Mouse (Mus musculus) adrenal gland (tissue): ENCODE results near the gene Jup.

Experiments used
- intact Hi-C: fragments of 180-260 bp; cut with DNase I; formaldehyde crosslinking; loops from one replicate; pipeline ENCODE4 v1.15.1; 2025

The Jup gene

DNA sequence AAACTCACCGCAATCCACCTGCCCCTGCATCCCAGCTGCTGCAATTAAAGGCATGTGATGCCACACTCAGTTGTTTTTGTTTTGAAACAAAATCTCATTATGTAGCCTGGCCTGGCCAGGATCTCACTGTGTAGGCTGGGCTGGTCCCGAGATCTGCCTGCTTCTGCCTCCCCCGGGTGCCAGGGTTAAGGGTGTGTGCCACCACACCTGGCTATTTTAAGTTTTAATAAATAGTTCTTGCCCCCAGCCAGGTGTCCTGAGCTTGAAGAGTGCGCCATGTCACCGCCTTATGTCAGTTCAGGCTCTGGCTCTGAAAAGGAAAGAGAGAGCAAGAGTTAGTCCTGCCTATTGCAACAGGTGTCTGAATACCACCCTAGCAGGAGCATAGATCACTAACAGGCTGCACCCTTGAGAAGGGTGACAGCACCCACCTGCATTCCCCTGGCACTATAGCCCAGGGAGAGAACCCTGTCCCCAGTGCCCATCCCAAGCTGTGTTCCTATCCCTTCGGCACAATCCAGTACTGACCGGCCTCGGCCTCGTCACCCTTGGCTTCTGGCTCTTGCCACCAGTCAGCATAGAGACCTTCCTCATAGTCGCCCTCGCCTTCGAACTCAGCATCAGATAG, 11.4 kb upstream of the Jup start:
- intact Hi-C loops: loop anchor here (2.0 kb wide), 1 partner anchor 46 kb away; no protein-coding TSS in a partner anchor

DNA sequence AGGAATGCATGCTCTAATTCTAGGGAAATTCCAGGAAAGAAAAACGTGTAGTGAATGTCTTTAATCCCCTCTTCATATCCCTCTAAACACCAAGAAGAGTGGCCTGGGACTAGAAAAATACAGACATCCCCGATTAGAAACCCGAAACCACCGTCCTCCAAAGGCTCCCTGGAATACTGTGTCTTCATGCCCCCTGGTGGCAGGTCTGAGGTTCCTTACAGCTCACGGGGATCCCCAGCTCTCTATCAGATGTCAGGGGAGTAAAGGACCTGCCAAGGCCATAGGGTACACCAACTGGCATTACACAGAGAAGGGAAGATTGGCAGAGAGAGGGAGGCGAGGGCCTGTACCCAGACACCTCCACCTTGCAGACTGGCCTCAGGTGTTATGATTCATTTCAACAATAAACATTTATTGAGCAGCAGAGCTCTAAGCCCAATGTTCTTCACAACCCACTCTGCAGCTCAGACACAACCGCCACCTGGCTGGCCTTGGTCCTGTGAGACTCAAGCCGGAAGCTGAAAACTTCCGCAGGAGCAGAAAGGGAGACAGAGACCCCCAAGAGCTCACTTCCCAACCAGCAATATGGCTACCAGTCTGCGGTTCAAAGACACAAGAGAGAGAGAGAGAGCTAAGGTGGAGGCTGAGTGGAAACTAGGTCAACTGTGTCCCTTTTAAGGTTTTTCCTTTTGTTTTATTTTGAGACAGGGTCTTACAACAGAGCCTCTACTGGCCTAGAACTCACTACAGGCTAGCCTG, 10.7 kb upstream of the Jup start:
- intact Hi-C loops: loop anchor here (2.0 kb wide), 1 partner anchor 45 kb away; no protein-coding TSS in a partner anchor

DNA sequence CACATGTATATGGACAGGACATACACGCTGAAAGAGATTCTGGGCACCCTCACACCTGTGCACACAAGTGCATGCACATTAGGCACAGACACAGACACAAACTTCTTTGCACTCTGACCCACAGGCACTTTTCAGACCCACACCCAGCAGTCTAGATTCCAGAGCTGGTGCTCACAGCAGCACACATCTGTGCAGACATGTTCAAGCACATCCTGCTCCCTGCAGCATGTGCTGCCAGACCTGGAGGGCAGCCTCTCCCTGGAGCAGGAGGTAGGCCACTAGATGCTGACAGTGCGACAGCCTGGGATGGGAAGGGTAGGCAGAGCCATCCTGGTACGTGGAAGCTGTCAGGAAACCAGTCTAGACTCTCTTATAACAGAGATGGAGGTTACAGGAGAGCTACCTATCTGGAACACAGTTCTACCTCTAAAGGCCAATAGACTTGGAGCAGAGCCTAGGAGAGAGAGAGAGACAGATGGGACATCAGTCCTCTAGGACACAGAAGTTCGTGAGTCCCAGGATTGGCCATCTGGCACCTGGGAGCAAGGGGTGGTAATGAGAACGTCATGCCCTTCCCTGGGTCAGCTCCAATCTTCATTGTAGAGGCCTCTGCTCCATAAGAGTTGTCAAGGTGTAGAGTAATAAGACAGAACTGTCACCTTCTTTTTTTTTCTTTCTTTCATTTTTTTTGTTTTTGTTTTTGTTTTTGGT, 9.6 kb upstream of the Jup start:
- intact Hi-C loops: no loop called here

DNA sequence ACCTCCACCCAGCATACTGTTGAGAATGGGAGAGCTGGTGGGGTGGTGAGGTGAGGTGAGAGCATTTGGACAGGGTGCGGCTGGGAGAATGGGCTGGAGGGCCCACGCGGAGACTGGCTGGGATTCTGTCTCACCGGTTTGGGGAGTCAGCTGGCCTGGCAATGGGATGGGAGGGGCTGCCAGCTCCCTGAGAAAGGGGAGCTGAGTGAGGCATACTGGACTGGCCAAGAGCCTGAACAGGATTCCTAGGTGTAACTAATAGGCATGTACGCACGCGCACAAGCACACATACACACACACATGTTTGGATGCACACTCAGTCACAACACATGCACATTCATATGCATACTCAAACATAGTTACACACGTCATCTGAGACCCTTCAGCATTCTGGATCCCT, 8.7 kb upstream of the Jup start:
- intact Hi-C loops: no loop called here

DNA sequence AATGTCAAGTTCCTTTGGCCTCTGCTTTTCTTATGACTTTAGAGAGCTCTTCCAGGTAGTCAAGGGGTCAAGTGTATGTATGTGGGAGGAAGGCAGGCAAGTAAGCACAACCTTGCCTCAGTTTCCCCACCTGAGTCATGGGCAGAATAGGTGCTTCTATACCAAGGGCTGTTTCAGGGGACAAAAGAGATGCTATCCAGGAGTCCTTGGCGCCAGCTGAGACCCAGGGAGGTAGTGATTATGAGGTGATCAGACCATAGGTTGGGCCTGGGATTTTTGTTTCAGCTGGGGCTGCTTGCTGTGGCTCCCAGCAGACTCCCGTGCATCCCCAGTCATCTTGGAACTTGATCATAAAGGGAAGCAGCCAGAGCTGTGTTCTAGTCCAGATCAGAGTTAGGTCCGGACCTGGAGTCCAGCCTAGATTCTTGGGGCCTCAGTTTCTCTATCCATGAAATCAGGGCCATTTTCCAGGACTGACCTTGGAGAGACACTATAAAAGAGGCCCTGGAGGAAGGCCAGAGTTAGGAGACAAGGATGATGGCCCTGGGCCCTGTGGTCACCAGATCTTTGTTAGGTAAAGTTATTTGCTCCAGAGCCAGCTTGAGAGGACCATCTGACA, 7.0 kb upstream of the Jup start:
- intact Hi-C loops: no loop called here

DNA sequence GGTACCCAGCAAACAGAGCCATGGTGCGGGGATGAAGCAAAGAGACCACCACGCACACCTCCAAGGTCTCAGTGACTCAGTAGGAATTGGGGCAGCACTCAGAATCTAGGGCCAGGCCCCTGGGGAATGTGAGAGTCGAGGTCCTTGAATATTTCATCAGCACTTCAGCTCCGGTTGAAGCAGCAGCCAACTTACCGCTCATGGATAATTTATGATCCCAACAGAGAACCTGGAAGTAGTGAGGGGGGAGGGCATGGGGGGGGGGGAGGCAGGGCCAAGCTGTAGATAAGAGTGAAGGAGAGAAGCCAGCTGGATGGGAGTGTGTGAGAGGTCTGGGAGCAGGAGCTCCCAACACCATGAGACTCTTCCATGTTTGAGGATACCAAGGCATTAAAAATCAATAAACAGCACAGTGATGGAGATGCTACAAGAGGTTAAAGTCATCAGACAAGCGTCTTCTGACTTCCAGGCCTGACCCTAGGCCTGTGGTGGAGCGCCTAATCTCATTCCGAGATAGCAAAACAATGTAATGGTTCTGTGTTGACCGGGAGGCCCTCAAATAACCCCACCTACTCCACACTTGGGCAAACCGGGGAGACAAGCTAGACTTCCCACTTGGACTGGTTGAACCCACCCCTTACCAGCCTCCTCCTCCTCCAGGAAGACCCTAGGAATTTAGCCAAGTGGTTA, 6.0 kb upstream of the Jup start:
- intact Hi-C loops: no loop called here

DNA sequence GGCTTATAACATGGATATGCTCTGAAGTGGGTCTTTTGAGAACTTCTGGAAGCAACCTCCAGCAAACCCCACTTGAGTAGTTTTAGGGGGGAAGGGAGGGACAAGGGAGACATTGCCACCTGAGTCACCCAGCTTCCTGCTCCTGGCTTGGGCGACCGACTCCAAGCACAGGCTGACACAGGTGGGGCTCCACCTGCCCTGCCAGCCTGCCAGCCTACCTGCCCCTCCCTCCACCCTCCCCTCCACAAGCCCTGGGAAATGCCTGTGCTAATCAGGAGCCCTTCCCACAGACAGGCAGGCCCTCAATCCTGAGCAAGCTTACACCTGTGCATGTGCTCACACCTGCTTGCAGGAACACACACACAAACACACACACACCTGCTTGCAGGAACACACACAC, 5.1 kb upstream of the Jup start:
- intact Hi-C loops: no loop called here

DNA sequence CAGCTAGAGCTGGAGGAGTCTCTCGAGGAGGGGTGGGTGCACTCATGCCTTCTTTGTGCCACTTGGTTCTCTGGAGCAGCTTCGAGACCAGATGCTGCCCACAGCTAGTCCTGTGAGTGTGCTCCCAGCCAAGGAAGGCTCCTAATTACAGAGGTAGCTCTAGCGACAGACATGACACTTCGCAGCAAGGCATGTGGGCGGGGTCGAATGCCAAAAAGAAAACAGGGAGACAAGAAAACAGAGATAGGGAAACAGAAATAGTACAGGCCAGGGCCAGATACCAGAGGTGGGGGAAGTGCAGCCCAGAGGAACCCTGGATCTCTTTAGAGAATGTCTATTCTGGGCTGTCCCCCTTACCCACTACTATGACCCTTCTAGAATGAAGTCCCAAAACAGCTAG, 4.7 kb upstream of the Jup start:
- intact Hi-C loops: no loop called here

DNA sequence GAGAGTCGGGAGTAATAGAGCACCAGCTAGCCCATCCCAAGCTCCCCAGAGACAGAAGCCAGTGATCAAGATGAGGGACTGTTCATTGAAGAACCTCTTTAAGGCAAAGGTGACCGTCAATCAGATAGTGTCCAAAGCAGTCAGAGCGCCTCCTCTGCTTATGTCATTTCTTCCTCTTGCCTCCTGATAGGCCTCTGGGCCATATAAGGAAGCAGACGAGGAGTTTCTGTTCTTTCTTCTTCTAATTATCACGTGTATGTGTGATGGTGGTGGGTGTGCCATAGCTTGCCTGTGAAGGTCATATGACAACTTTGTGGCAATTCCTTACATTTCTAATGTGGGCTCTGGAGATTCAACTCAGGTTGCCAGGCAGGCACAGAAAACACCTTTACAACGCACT, 3.3 kb upstream of the Jup start:
- intact Hi-C loops: no loop called here

DNA sequence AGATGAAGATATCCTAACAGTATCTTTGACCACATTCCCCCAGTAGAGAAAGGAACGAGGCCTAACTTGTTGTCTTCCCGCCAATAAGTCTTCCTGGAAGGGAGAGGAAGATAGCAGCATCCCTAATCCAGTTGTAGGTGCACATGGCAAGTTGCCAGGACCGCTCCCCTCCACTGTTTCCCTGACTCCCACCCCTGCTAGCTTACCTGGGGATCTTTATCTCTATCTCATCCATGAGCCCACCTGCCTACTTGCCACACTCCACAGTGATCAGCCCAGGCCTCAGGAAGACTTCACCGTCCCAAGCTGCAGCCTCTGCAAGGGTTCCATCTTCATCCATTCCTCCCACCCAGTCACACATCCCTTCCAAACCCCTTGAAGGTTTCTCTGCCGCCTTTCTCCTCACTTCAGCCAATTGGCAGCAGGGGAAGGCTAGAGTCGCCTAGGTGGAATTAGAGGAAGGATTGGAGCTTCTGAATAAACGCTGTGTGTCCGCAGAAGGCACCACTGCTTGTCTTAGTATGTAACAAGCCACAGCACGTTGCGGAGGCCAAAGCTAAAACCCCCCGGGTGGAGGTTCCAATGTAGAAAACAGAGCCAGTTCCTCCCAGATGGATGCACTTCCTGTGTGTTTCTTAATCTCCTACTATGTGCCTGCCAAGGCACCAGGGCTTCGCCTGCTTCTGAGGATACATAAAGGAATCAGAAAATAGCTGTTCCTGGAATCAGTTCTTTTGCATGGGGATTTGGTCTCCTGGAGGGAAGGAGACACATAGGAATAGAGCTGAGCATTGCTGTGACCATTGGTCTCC, 2.4 kb upstream of the Jup start:
- intact Hi-C loops: no loop called here

DNA sequence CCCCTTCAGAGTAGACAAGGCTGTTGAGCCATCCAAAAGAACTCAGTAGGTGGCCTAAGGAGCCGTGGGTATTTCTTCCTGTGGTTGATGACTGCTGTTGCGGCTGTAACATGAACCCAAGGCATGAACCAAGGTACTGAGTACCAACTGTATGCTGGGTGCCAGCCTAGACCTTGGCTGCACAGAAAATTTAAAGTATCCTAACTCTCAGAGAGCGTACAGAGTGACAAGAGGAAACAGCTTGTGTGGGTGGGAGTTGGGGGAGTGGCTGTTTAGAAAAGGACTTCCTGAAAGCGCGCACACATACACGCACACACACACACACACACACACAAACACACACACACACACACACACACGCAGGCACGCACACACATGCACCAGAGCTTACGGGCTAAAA, 1.8 kb upstream of the Jup start:
- intact Hi-C loops: no loop called here

DNA sequence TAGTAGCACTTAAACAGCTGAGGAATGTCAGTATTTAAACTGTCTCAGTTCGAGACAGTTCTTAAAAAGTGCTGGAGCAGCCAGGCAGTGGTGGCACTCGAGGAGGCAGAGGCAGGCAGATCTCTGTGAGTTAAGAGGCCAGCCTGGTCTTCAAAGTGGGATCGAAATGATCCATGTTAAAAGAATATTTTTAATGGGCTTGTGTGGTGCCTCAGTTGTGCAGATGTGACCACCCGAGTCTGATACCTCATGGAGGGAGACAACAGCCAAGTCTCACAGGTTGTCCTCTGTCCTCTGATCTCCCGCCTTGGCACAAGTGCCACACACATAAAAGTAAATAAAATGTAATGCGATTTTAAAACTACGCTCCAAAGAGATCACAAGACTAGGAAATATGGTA, 954 bp upstream of the Jup start:
- intact Hi-C loops: no loop called here

DNA sequence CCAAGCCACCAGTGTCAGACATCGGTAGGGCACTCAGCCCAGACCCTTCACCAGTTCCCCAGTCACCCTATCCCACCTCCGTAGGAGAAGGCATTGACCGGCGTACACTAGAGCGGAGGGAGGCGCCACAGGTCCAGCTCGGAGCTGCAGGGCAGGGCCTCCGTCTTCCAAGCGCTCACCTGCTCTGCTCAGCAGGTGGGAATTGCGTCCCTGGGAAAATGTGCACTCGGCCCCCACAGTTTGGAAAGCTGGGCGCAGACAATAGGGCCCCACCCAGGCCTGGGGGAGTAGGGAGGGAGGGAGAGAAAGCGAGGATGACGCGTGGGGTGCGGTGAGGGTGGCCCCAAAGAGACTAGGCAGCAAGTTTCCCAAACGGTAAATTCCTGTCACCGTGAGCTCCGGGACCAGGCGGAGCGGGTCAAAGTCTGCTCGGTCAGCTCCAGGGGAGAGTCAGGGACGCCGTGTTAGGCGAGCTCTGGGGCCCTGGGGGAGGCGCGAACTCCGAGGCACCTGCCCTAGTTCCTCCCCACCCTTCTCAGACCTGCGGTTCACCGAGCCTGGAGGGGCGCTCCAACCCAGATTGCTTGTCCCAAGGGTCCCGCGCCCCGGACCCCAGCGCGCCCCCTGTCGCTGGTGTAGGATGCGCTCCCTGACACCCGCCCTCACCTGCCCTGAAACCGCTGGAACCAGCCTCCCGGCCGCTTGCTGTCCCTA, 520 bp downstream of the Jup start:
- intact Hi-C loops: no loop called here

DNA sequence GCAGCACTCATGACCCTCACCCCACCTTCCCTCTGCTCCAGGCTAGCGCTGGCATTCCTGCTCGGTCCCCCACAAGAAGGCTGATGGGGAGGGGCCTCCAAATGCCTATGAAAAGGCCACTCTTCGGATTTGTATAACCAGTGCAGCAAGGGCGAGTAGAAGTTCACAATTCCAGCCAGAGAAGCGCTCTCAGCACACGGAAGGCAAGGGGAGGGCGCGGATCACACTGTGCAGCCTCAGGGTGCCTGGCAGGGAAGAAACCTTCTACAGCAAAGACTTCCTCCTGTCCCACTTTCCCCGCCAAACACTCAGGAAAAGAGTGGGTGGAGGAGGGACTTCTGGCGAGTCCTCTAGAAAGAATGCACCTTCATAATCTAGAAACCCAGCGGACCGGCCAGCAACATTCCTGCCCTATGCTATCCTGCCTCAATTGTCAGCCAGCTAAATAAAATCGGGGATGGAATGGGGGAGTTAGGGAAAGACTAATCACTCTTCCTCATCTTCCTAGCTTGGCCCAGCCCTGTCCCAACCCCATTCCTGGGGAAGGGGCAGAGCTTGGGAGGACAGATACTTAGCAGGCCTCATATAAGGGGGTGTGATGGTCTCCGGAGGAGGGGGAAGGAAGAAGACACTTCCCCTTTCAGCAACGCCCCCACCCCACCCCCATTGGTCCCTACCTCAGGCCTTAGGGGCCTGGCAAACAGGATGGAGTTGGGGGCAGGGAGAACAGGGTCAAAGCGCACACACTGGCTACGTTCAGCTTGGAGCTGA, 1.5 kb downstream of the Jup start:
- intact Hi-C loops: no loop called here

DNA sequence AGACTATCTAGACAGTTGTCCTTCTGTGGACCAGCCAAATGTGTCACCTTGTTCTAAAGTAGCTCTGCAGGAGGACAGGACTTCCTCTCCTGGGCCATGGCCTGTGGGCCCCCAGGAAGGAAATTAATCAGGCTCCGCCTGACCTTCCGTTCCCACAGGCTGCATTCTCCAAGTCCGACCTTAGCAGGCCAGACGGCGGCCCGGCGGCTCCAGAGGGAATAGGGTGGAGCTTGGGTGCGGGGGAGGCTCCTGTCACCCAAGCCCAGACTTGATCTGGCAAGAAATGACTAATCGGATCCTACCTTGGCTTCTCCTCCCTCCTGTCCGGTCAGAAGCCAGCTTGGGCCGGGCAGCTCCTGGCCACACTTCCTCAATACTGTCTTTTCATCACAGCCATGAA, 2.4 kb downstream of the Jup start:
- intact Hi-C loops: no loop called here

DNA sequence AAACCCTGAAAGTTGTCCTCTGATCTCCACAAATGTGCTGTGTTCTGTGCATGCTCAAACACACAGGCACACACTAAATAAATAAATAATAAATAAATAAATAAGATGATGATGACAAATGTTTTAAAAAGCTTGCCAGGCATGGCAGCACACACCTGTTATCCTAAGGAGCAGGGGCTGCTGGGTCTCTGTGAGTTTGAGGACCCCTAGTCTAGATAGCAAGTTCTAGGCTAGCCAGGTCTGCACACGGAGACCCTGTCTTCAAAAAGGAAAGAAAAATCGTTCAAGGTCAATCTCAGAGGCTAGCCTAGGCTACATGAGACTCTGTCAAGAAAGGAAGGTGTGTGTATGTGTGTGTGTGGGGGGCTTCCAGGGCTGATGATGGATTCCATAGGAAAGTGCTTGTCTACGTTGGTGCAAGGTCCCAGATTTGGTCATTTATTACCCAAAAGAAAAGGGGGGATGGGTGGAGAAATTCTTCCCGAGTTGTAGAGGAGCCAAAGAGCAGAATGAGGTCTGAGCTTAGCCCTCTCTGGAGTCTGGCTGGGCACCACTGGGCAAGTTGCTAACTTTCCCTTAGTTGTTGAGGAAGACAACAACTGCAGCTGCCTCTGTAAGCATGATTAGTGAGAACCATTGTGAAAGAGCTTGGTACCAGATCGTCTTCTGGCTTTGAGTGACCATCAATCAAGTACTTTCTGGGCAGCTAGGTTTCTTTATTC, 3.0 kb downstream of the Jup start:
- intact Hi-C loops: no loop called here

DNA sequence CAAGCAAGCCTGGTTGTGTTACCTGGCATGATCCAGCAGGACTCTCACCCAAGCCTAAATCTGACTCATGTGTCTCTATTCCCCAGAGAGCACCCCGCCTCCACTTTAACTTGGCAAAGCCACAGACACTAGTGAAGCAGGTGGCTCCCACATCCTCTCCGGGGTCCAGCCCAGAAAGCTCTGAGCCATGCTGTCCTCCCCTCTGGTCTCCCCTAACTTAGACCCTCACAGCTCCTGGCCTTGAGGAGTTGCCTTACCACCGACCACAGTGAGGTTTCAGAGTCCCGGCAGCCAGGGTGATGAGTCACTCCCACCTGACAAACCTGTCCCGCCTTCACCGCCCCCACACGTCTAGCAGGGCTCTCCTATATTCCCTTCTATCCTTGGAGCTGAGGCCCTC, 3.8 kb downstream of the Jup start:
- intact Hi-C loops: no loop called here

DNA sequence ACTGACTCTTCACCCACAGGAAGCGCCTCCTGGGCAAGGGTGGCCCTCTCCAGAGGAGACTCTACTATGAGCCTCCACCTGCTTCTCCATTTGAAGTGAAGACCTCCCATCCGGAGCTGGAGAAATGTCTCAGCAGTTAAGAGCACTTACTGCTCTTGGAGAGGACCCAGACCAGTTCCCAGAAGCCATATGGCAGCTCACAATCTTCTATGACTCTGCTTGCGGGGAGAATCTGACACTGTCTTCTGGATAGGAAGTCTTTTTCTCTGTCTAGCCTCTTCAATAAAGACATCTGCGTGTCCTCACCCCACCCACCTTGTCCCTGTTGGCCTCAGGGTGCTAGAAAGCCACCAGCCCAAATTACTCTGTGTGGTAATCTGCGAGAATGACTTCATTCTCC, 4.6 kb downstream of the Jup start:
- intact Hi-C loops: no loop called here
